Mouse (Mus musculus) liver, adult 2 months (tissue): Measurements from ENCODE around the gene Hoxd12. TPM values are rescaled to one million over a fixed set of nuclear protein-coding genes. Genes with fewer than 3 reads are reported as not detected.

ENCODE experiments used
- DNase-seq: peaks from one replicate; pipeline ENCODE4 v3.0.0-alpha.2; 2011; ENCODE audit warnings: low read depth, low spot score; ENCODE audit errors: extremely low read depth
- H3K27ac ChIP-seq: fragments of 200-500 bp; replicated peaks from 2 replicates; pipeline ENCODE4 v1.5.1; 2012; ENCODE audit warnings: low read depth, mild to moderate bottlenecking, control low read depth, inconsistent platforms, low read length; ENCODE audit not compliant: insufficient read depth
- H3K27me3 ChIP-seq: fragments of 200-500 bp; 2 replicates; pipeline ENCODE4 v1.6.1; 2012; ENCODE audit warnings: mild to moderate bottlenecking, moderate library complexity, low read length, inconsistent platforms; ENCODE audit not compliant: control insufficient read depth, insufficient read depth
- H3K36me3 ChIP-seq: fragments of 200-500 bp; 2 replicates; pipeline ENCODE4 v1.6.1; 2012; ENCODE audit warnings: low read length, inconsistent platforms; ENCODE audit not compliant: control insufficient read depth, insufficient read depth
- H3K4me1 ChIP-seq: fragments of 200-500 bp; 2 replicates; pipeline ENCODE4 v1.6.1; 2011; ENCODE audit warnings: low read length; ENCODE audit not compliant: control insufficient read depth, insufficient read depth
- H3K4me3 ChIP-seq: fragments of 200-500 bp; 2 replicates; pipeline ENCODE4 v1.5.1; 2011; ENCODE audit warnings: low read depth, mild to moderate bottlenecking, control low read depth, low read length, moderate library complexity; ENCODE audit not compliant: insufficient read depth
- H3K79me2 ChIP-seq: fragments of 200-500 bp; 2 replicates; pipeline ENCODE4 v1.6.1; 2012; ENCODE audit warnings: inconsistent platforms, mild to moderate bottlenecking, low read length, moderate library complexity; ENCODE audit not compliant: control insufficient read depth, insufficient read depth
- H3K9ac ChIP-seq: fragments of 200-500 bp; 2 replicates; pipeline ENCODE4 v1.6.1; 2012; ENCODE audit warnings: low read depth, mild to moderate bottlenecking, control low read depth, inconsistent platforms, low read length
- CTCF ChIP-seq: fragments of 200-500 bp; IDR thresholded peaks from 2 replicates; pipeline ENCODE4 v1.5.1; 2011; ENCODE audit warnings: low read depth, low read length, control low read depth
- POLR2A ChIP-seq: fragments of 200-500 bp; IDR thresholded peaks from 2 replicates; pipeline ENCODE4 v1.6.1; 2011; ENCODE audit warnings: low read length, control low read depth; ENCODE audit not compliant: insufficient read depth; ENCODE audit errors: extremely low read depth
- WGBS: fragments of 180-500 bp; shearing (Covaris S2); methylation state at CpG from one replicate; pipeline ENCODE4 v1.1.7; 2018; 5-methylcytosine and 5-hydroxymethylcytosine counted together
- polyA plus RNA-seq: library from polyadenylated mRNA; depleted of rRNA; stranded (reverse); fragments of >200 nt; gene quantifications from 2 replicates; pipeline ENCODE4 v1.2.3, GENCODE M21; 2012
- total RNA-seq: library from RNA; depleted of rRNA; stranded (reverse); fragments of >200 nt; gene quantifications from 2 replicates; pipeline ENCODE4 v1.2.3, GENCODE M21; 2014

Gene Hoxd12
- total and polyA plus RNA-seq, 2 experiments = not detected

- Histone ChIP-seq H3K4me3 (no peak overlapping the region), H3K4me1 (no peaks in the 10 kb centered on the region), H3K9ac (no peak overlapping the region), H3K27ac (no peak overlapping the region), H3K27me3 (peaks cover 45% of the 10 kb centered on the region), H3K79me2 (no peaks in the 10 kb centered on the region), H3K36me3 (no peaks in the 10 kb centered on the region)
- WGBS = 8% methylated on average over 13 of the region's 13 CpGs
- TF ChIP-seq POLR2A = no peak
- no peak for TF ChIP-seq CTCF
- DNase-seq = no peak
These were observed 31.7 kb downstream of the Hoxd12 start for GRCm38 (mm10) chr2:74706393-74706960.

- Histone ChIP-seq H3K27me3 (peaks cover 53% of the 10 kb centered on the region), H3K9ac (no peak overlapping the region), H3K79me2 (no peaks in the 10 kb centered on the region), H3K4me1 (no peaks in the 10 kb centered on the region), H3K4me3 (no peak overlapping the region), H3K27ac (no peak overlapping the region), H3K36me3 (no peaks in the 10 kb centered on the region)
- DNase-seq = no peak
- TF ChIP-seq POLR2A = no peak
- no peak for TF ChIP-seq CTCF
- 22% methylated on average over 7 of the region's 7 CpGs for WGBS
These were observed 32.8 kb downstream of the Hoxd12 start for GRCm38 (mm10) chr2:74707599-74707998.

DNA sequence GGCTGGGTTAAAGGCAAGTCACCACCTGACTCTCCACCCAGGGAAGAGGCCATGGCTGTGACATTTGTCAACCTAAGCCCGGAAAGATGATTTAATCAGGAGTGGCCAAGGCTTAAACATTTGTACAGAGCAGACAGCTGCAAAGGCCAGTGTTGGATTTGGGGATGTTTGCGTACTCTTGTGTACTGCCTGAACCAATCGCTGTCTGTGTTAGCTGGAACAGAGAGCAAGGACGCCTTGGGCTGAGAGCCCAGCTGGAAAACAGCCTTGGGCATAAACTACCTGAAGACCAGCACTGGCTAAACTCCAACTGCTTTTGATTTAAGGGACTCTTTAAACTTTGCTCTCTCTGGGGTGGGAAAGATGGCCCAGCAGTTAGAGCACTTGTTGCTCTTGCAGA, 33.9 kb downstream of the Hoxd12 start:
- Histone ChIP-seq H3K4me1 (no peaks in the 10 kb centered on the region), H3K4me3 (no peak overlapping the region), H3K79me2 (no peaks in the 10 kb centered on the region), H3K27me3 (peaks cover 55% of the 10 kb centered on the region), H3K27ac (no peak overlapping the region), H3K9ac (no peak overlapping the region), H3K36me3 (no peaks in the 10 kb centered on the region)
- TF ChIP-seq CTCF (no peak), POLR2A (no peak)
- DNase-seq = no peak
- WGBS = 15% methylated on average over 4 of the region's 4 CpGs

DNA sequence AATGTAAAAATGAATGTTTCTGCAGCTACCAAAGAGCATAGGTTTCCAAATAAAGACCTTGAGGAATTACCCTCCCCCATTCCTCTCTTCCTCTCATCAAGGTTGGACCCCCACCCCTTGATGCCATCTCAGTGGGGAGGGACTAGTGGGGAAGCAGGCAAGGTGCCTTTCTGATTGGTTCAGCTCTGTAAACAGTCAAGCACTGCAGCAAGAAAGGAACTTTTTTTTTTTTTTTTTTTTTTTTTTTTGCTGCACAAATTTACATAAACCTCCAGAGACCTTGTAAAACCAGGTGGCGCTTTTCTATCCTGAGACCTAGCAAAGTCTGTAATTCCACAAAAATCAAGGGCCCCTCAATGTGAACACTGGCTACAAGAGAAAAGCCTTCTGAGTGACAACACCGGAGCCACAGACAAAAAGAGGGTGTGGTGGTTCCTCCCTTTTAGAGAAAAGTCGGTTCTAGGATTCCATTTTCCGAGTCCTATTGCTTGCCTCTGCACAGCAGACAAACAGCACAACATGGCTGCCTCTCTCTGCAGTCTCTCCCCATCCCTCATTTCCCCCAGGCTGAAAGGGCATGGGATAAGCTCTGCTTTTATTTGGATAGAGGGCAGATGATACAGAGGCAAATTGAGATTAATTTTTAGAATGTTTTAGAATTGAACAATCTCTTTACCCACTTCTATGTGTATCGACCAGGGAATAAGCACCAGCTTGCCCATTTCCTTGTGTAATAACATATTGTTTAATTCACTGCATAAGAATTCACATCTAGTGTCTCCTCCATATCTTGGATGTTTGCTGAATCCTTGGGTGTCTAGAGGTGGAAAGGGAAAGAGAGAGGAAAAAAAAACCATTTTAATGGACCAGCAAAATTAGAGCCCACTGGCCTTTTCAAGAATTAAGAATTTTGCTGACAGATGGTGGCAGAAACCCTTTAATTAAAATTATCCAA, 34.9 kb downstream of the Hoxd12 start:
- Histone ChIP-seq H3K27ac (no peak overlapping the region), H3K9ac (no peak overlapping the region), H3K27me3 (peaks cover 48% of the 10 kb centered on the region), H3K4me3 (no peak overlapping the region), H3K4me1 (no peaks in the 10 kb centered on the region), H3K36me3 (no peaks in the 10 kb centered on the region), H3K79me2 (no peaks in the 10 kb centered on the region)
- no peak for DNase-seq
- no peak for TF ChIP-seq POLR2A
- no peak for TF ChIP-seq CTCF
- WGBS = 12% methylated on average over 5 of the region's 5 CpGs

- no peak for DNase-seq
- WGBS = 2% methylated on average over 16 of the region's 16 CpGs
- Histone ChIP-seq H3K79me2 (no peaks in the 10 kb centered on the region), H3K36me3 (no peaks in the 10 kb centered on the region), H3K4me3 (no peak overlapping the region), H3K4me1 (no peaks in the 10 kb centered on the region), H3K9ac (no peak overlapping the region), H3K27ac (no peak overlapping the region), H3K27me3 (peaks cover 40% of the 10 kb centered on the region; the same call in 1 of the 2 replicates)
- no peak for TF ChIP-seq POLR2A
- no peak for TF ChIP-seq CTCF
These were observed 36.2 kb downstream of the Hoxd12 start for GRCm38 (mm10) chr2:74710929-74711543.
